Mouse (Mus musculus) spleen, adult 18-20 months (tissue): ENCODE data around the gene Limd2.
"Not testable (repeated sequence)": the region's sequence is repeated elsewhere in the genome, so short reads cannot be mapped to it uniquely, and the experiment has no call there.

Source experiments
- DNase-seq, 2 experiments: peaks; one replicate each; pipeline ENCODE4 v3.0.0; 2022; ENCODE audit warnings: mixed read lengths in 2 of 2

Limd2 gene

DNA sequence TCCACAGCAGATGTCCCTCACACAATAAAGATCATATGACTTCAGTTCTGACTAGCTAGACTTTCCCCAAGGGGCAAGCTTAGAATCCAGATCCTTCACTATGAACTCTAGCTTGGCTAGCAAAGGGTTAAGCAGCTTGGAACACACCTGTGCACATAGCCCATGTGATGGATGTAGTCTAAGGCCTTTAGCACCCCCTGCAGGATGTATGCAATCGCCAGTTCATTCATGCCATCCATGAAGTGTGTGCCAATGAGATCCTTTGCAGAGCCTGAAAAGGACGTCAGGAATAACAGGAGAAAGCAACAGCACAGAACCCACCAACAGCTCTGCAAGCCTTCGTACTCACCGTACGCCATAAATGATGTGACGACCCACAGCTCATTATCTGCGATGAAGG, 10.1 kb upstream of the Limd2 start:
- DNase-seq = peak in 1 of 2 experiments; percentile 37

DNA sequence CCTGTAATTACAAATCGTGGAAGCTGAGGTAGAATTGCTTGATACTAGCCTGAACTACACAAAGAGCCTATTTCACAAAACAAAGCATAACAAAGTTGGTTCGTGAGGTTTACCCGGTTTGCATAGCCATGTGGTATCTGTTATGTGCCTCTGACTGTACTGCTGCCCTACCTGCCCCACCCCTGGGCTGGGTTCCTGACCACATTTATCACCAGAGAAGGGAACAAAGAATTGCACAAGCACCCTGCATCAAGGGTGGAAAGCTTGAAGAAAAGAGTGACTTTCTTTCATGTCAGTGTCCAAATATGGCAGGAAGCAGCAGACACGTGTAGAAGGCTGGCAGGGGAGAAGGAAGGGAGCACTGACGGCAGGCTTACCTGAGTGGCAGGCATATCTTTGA, 6.8 kb upstream of the Limd2 start:
- peak in 1 of 2 experiments; percentile 25 for DNase-seq

DNA sequence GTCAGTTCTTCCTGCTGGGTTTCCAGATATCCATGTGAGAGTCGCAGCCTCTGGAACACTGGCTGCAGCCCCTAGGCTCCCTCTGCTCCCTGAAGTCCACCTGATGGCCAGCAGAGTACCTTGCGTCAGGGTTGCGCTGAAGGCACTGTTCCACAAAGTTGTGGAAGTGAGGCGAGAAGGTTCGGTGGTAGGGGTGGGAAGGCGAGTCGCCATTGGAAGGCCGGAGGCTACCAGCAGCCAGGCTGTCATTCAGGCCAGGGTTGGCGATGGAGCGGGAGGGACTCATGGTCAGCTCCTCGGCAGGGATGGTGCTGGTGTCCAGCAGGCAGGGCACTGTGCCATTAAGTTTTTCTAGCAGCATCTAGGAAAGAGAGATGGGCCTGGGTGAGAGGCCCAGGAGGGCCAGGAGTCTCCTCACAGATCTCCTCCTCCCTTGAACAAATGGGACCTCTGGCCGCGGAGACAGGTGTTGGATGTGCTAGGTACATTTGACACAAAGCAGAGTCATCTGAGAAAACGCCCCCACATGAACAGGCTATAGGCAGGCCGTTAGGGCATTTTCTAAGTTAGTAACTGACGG, 4.0 kb upstream of the Limd2 start:
- no peak for DNase-seq

DNA sequence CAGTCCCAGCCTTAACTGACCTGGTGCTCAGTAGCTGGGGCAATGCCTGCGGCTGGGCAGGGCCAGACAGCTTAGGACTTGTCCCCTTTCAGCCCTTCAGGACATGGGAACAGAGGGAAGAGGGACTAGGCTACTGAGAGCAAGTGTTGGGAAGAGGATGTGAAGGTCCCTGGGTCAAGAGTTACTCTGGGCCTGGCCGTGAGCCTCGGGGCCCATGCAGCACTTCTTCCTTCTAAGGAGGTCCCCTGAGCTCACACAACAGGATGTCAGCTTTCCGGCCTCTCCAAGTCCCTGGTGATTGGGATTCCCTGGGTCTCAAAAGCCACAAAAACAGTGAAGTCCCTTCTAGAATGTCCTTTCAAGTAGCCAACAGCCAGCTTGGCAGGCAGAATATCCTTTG, 2.9 kb upstream of the Limd2 start:
- DNase-seq = no peak

DNA sequence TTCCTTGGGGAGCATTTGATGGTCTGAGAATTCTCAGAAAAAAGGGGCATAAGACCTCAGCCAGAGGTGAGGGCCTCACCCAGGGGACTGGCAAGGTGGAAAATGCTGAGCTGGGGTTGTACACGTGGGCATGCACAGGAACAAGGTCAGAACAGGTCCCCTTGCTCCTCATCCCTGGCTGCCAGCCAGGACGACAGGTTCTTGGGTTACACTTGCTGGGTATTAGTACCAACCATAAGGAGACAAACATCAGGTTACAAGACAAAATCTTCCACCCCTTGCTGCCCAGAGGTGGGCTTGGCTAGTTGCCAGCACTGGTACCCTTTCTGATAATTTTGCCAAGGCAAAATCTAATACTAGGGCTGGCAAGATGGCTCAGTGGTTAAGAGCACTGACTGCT, 1.6 kb upstream of the Limd2 start:
- no peak for DNase-seq

DNA sequence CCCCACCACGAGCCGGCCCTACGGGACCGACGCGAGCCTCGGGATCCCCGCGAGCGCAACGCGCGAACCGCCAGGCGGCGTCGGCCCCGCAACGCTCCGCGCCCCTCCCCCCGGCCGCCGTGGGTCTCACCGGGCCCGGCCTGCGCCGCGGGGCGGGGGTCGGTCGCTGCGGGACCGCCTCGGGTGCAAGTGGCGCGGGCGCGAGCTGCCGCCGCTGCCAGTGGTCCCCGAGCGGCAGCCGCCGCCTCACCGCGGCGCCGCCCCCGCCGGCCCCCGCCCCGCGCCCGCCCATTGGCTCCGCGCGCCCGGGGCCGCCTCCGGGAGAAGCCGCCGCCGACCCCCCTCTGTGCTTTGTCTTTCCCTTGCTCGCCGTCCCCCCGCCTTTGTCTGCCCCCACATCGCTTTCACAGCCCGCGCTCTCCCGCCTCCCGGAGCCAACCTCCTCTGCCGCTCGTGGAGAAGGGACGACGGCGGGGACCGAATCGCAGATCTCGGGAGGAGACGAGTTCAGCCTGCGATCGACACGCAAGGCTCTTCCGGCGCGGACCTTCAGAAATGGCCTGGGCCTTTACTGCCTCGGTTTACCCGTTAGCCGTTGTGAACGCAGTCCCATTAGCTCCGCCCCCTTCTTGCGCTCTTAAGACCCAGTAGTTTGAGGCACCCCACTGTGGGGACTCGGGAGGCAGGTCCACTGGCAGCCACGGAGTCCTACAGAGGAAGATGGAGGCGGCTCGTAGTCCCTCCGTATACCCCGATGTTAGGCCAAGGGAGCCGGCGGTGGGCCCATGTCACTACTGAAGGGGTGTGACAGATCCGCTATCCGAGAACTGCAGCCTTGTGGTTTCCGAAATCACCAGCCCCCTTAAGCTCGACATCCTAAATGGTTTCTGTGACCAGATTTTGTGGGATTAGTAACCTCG, 479 bp downstream of the Limd2 start:
- DNase-seq = peak; percentile 82 to 84

DNA sequence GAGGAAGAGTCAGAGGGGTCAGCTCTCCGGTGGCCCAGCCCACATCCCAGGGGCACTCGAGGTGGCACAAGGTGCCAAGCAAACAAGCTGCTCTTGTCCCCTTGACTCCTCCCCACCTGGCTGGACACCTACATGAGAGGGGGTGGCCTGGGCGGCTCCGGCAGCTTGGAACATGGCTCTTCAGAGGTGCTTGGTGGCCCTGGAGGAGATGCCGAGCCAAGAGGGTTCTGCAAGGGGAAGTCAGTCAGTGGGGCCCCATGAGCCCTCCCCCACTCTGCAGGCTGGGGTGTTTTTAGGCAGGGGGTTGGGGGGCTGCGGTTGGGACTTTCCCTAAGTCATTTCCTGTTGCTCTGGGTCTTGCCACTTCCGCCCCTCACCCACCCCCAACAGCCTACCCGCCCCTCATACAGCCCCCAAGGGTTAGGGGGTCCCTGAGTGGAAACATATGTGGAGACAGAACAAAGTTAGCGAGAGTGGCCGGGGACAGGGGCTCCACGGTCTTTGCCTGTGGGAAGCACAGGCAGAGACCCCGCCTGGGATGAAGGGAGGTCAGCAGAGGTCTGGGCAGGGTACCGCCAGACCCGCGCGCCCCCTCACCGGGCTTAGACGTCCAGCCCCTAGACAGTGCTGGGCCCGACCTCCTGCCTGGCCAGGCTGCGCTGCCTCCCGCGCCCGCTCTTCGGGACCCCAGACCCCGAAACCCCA, 1.3 kb downstream of the Limd2 start:
- DNase-seq = peak; percentile 82 to 88

DNA sequence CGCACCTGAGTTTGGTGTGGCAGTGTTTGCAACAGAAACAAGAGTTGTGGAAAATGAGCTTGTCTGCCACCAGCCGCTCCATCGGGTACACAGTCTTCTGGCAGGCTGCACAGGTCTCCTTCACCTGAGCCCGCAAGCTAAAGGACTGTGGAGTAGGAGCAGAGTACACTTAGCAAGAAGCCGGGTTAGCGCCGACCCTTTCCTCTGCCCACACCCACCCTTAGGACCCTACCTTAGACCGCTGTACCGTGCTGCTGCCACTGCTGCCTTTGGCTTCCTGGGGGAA, 1.8 kb downstream of the Limd2 start:
- DNase-seq = no peak

DNA sequence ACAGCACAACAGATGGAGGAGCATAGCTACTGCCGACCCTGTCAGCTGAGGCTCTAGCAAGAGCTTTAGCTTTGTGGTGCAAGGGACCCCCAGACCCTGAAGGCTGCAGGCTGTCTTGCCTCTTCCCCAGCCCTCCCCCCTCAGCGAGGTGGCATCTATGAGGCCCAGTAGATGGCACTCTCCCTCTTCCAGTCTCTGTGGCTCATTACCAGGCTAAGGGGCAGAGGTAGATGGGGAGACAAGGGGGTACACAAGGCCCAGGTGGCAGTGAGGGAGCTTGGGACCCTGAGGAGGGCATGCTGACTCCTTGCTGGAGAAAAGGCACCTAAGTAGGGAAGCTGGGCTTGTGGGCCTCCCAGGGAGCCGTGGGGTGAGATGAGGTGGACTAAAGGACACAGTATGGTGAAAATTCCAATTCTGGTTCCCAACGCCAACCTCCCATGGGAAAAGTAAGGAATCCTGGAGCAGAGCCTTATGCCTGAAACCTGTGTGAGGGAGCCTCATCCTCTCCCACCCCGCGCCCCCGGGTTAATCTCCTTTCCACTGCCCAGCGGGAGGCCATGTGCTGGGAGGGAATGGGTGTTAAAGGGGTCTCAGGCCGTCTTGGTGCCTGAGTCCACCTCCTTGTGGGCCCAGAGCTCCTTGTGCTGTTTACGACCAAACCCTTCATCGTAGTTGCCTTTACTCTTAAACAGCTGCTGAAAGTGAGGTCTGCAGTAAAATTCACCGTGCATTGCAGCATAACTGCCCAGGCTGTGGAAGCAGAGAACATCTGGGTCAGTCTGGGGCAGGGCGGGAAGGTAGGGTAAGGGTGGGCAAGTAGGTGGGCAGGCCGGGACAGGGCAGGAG, 2.4 kb downstream of the Limd2 start:
- peak in 1 of 2 experiments; percentile 60 for DNase-seq

DNA sequence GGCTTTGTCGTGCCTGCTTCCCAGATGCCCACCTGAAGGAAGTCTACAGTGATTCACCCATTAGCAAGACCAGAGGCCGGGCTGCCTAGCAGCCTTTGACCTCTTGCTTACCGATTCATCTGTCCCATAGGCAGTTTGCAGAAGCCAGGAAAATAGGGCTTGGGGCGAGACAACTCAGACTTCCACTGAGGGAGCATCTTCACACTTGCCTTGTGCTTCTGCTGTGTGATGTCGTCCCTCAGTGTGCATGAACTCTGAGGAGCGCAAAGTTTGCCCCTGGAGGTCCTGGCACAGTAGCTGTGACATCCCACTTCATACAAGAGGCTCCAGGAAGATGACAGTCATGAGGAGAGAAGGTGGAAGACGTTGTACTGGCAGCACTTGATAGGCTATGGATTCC, 3.5 kb downstream of the Limd2 start:
- DNase-seq = peak; percentile 3 to 14

DNA sequence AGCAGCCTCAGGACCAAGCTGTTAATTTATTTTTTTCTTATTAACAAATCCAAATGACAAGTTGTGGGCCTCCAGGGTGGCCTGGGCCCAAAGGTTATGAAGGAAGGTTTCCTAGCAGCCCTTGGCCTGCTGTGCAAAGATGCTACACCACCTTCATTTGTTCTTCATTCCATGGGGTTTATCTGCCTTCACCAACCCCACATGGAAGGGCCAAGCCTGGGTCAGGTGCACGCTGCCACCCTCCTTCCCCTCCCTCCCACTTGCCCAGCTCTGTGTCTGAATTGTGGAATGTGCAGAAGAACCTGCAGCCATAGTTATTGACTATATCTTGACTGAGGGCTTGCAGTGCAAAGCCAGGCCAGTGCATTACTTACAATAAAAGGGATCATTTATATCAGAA, 4.4 kb downstream of the Limd2 start:
- DNase-seq = no peak

DNA sequence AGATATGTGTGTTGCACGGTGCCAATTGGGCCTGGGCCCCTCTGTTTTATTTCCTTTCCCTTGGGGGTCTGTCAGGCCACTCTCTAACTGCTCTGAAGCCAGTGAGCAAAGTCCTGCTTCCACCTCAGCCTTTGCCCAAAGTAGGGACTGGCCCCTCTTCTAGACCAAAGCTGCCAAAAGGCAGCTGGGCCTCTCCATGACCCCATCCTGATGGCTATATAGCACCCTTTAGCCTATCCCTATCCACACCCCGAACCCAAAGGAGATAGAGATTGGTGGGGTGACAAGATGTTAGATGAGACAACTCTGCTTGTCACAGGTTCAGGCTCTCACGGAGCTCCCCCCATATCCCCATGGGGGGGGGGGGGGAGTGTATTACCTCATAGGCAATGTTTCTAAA, 4.9 kb downstream of the Limd2 start:
- peak in 1 of 2 experiments; percentile 15 for DNase-seq

DNA sequence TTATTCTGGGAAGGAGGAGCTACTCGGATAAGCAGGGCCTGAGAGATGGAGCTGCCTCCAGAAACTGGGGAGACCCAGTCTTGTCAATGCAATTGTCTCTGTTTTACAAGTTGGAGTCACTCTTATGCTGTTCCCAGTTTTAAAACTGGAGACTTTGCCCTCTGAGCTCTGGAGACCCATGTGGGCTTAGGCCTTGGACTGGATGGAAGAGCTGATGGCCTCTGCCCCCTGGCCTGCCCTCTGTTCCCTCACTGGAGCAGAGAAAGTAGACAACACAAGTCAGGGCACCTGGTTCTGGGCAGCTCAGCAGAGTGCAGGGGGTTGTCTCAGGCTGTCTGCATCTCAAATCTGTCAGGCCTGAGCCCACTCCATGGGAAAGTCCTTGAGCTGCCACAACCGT, 5.9 kb downstream of the Limd2 start:
- peak in 1 of 2 experiments; percentile 17 for DNase-seq

DNA sequence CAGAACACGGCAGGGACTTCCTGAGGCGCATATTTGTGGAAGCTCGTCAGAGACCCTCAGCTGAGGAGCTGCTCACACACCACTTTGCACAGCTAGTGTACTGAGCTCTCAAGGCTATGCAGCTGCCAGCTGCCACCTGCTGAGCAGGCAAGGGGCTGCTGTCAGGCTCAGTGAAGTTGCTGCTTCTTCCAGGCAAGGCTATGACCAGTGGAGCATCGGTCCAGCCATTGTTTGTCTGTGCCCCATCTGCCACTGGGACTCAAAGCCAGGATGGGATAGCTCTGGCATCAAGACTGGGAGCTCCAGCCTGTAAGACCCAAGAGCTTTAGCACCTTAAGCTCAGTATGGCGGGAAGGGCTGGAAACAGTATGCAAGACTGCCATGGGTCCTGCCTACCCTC, 6.6 kb downstream of the Limd2 start:
- no peak for DNase-seq

DNA sequence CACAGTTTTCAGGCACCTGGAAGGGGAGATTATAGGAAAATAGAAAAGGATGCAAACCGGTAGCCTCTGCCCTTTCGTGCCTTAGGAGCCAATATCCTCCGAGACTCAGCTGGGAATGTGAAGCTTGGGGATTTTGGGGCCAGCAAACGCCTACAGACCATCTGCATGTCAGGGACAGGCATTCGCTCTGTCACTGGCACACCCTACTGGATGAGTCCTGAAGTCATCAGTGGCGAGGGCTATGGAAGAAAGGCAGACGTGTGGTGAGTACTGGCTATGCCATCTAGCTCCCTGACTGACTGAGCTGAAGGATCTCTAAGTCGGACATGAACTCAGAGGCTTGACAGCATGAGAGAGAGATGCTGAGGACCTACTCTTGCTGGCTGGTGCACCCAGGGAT, 8.5 kb downstream of the Limd2 start:
- DNase-seq = no peak

DNA sequence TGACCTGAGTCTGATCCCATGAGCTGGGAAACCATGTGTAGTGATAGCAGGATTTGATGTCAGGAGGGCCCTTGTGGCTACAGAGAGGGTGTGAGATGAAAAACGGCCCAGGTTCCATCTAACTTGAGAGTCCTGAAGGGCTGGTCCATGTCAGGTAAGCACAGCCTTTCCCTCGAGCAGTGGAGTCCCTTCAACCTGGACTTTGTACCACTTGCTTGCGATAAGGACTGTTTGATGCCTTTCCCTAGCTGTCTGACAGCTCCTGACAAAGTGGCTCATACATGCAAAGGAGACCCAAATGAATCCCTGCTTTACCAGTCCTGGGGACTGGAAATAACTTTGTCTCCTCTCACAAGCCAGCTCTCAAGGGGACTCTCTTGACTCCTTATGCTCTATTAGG, 9.4 kb downstream of the Limd2 start:
- DNase-seq = no peak

DNA sequence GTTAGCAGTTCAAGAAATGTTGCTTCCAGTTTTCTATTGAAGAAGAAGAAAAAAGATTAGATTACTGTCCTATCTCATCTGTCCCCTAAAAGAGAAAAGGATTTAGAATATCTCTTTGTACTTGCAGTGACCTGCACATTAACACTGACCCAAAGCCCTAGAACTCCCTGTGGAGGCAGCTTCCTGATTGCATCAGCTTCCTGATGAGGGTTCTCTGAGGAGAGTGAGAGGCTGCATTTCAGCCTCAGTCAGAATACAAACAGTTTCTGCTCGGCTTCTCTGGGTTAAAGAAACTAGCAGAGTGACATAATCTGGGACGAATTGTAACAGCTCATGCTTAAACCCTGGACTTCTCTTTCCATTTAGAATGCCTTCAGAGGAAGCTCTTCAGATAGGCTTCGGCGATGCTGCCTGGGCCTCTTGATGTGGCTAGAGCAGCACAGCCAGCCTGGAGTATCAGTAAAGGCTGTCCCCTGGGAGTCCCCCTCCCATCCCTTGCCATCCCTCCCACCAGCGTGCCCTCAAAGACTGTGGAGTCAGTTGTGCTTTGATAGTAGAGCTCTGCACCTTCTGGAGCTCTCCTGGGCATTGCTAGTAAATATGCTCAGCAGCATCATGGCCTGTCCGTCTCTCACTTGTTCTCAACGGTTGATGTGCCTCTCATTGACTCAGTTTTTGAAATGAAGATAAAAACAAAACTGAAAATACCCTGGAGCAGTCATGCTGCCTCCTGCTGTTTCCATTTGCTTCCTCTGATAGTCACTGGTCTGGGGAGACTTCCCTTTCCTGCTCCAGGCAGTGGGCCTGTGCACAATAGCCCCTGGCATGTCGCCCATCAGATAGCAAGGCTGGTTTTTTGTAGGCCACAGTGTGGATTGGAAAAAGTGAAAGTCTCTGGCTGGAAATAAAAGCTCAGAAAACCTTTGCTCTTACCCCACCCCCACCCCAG, 25.8 kb downstream of the Limd2 start:
- peak in 1 of 2 experiments; percentile 9 for DNase-seq

DNA sequence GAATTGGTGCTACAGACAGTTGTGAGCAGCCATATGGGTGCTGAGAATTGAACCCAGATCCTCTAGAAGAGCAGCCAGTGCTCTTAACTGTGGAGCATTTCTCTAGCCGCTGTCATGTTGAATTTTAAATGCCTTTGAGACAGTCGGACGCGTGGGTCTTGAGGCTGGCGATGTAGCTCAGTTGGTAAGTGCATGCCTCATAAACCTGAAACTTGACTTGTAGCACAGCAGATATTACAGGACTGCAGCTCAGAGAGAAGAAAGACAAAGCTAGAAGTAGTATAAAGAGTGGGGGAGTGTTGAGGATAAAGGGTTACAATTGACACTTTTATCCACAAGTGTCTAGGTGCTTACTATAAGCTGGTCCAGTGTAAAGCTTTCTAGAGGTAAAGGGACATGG, 28.1 kb downstream of the Limd2 start:
- no peak for DNase-seq

DNA sequence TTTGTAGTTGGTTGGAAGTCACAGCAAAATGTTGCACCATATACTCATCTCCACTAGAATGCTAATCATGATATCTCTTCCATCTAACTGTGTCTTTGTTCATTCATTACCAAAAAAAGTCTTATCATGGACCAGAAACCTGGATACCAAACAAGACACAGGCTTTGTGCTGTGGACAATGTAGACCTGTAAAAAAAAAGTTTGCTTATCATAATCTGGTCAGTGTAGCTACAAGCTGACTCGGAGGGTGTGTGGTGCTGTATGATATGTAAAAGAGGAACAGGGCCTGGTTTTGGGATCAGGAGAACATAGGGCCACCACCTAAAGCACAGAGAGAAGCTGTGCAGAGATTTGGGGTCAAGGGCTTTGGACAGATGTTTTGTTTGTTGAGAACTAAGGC, 31.2 kb downstream of the Limd2 start:
- no peak for DNase-seq

DNA sequence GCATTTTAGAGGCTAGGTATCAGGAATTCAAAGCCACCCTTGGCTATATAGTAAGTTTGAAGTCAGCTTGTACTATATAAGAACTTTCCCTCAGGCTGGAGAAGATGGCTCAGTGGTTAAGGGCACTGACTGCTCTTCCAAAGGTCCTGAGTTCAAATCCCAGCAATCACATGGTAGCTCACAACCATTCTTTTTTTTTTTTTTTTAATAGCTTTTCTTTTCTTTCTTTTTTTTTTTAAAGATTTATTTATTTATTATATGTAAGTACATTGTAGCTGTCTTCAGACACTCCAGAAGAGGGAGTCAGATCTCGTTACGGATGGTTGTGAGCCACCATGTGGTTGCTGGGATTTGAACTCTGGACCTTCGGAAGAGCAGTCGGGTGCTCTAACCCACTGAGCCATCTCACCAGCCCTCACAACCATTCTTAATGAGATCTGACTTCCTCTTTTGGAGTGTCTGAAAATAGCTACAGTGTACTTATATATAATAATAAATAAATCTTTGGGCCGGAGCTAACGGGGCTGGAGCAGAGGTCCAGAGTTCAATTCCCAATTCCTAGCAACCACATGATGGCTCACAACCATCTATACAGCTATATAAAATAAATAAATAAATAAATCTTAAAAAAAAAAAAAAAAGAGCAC, 33.8 kb downstream of the Limd2 start:
- not testable (repeated sequence) for DNase-seq

DNA sequence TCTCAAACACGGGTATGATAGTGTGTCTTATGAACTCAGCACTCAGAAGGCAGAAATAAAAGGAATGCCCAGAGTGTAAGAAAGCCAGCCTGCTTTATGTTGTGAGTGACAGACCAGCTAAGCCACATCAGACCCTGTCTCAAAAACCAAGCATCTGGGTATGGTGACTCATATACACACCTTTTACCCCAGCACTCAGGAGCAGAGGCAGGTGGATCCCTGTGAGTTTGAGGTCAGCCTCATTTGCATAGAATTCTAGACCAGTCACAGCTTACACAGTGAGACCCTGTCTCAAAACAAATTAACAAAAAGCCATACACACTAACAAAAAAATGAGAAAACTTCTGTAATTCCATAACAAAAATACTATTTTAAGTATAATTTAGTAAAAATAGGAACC, 34.8 kb downstream of the Limd2 start:
- no peak for DNase-seq
